Mouse (Mus musculus): ENCODE data around the gene Cdc42bpa. TPM values are rescaled to one million over a fixed set of nuclear protein-coding genes. Genes with fewer than 3 reads are reported as not detected.

The Cdc42bpa gene
- polyA plus RNA-seq, 1 experiment from 2014 or later: 11.6 TPM

DNA sequence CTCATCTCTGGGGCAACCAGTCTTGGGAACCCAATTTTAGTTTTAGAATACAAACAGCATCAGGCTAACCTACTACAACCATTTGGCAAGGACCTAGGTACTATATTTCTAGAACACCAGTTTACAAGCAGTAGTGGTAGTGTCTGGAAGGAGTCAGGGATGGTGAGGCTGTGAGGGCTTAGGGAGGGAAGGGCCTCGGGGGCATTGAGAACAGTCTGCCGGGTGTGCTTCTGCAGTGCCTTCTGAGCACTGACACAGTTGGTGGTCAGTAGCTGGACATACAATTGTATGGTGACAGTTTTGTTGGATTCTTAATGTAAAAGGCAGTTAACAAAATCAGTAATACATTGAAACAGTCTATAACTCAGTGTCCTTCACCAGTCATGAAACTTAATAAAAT is 200.3 kb downstream of the Cdc42bpa start:
- no peak overlapping the region for H3K4me2 ChIP-seq (ENCODE audit: low read depth, low read length)
- no peak overlapping the region for H3K27ac ChIP-seq (ENCODE audit: low read length)
- no peak overlapping the region for H3K4me3 ChIP-seq (ENCODE audit: low read length)
- no peak overlapping the region for H3K9ac ChIP-seq (ENCODE audit: low read length)
- H3K9me3 ChIP-seq (replicated peaks; ENCODE audit: control insufficient read depth, low read length): no peaks in the 10 kb centered on the region
- H3K27me3 ChIP-seq (ENCODE audit: control insufficient read depth, insufficient read depth, low read length): no peaks in the 10 kb centered on the region
- 74% methylated on average over 2 of the region's 2 CpGs for WGBS
- H3K4me1 ChIP-seq (ENCODE audit: control insufficient read depth, insufficient read depth, low read length): no peaks in the 10 kb centered on the region
- ATAC-seq (replicated peaks; ENCODE audit: extremely low read depth, insufficient read depth, low FRiP score): no peak
- H3K36me3 ChIP-seq (ENCODE audit: control insufficient read depth, insufficient read depth): peaks cover 6% of the 10 kb centered on the region

DNA sequence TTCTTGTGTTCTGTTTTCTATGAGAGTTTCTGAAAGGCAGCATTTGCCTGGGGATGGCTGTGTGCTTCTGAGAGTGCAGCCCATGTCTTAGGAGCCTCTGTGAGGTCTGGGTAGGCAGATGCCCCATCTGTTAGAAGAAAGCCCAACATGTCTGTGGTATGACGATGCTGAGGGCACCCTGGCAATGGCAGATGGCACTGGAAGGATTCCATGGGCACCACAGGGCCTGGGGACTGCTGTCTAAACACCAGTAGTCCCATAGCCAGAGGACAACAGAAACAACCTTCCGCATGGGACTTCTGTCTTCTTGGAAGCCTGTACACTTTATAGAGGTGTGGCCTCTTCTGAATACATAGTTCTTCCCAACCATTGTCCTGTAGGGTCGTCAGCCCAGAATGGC is 200.9 kb downstream of the Cdc42bpa start:
- WGBS: 85% methylated on average over 3 of the region's 3 CpGs
- no peak overlapping the region for H3K4me3 ChIP-seq (ENCODE audit: low read length)

DNA sequence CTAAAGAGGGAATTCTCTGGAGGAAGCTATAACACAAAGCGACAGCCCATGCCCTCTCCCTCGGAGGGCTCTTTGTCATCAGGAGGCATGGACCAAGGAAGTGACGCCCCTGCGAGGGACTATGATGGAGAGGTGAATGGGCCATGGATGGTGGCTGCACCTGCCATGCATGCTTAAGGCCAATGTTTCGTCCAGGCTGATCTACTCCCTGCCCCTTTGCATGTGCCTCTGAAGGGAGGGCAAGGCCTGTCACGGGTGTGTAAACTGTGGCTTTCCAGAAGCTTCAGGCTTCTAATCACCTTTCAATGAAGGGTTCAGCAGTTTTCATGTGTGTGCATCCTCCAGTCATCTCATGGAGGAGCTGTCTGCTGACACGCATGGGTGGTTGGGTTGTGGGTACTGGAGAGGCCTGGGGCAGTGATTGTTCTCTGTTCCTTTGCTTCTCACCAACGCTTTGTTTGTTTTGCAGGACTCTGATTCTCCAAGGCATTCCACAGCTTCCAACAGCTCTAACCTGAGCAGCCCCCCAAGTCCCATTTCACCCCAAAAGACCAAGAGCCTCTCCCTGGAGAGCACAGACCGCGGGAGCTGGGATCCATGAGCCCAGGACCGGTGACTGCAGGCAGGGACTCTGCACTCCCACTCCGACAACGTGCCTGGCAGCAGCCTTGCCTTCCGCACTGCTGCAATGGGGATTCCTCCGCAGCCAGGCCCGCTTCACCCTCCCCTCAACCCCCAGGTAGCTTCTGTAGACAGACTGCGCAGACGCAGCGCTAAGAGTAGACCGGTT is 201.5 kb downstream of the Cdc42bpa start:
- no peak overlapping the region for H3K4me3 ChIP-seq (ENCODE audit: low read length)
- H3K9ac ChIP-seq (ENCODE audit: low read length): no peak overlapping the region
- H3K4me2 ChIP-seq (ENCODE audit: low read depth, low read length): no peak overlapping the region
- no peaks in the 10 kb centered on the region for H3K9me3 ChIP-seq (replicated peaks; ENCODE audit: control insufficient read depth, low read length)
- no peaks in the 10 kb centered on the region for H3K27me3 ChIP-seq (ENCODE audit: control insufficient read depth, insufficient read depth, low read length)
- peaks cover 9% of the 10 kb centered on the region for H3K36me3 ChIP-seq (ENCODE audit: control insufficient read depth, insufficient read depth)
- 92% methylated on average over 20 of the region's 20 CpGs for WGBS
- no peaks in the 10 kb centered on the region for H3K4me1 ChIP-seq (ENCODE audit: control insufficient read depth, insufficient read depth, low read length)
- no peak overlapping the region for H3K27ac ChIP-seq (ENCODE audit: low read length)
- ATAC-seq (replicated peaks; ENCODE audit: extremely low read depth, insufficient read depth, low FRiP score): no peak

More for the DNA sequence above, 200.9 kb downstream of the Cdc42bpa start:
- ATAC-seq (replicated peaks; ENCODE audit: extremely low read depth, insufficient read depth, low FRiP score): no peak
- H3K27ac ChIP-seq (ENCODE audit: low read length): no peak overlapping the region
- H3K36me3 ChIP-seq (ENCODE audit: control insufficient read depth, insufficient read depth): peaks cover 6% of the 10 kb centered on the region
- no peak overlapping the region for H3K9ac ChIP-seq (ENCODE audit: low read length)
- no peaks in the 10 kb centered on the region for H3K27me3 ChIP-seq (ENCODE audit: control insufficient read depth, insufficient read depth, low read length)
- no peaks in the 10 kb centered on the region for H3K4me1 ChIP-seq (ENCODE audit: control insufficient read depth, insufficient read depth, low read length)
- H3K9me3 ChIP-seq (replicated peaks; ENCODE audit: control insufficient read depth, low read length): no peaks in the 10 kb centered on the region
- H3K4me2 ChIP-seq (ENCODE audit: low read depth, low read length): no peak overlapping the region

DNA sequence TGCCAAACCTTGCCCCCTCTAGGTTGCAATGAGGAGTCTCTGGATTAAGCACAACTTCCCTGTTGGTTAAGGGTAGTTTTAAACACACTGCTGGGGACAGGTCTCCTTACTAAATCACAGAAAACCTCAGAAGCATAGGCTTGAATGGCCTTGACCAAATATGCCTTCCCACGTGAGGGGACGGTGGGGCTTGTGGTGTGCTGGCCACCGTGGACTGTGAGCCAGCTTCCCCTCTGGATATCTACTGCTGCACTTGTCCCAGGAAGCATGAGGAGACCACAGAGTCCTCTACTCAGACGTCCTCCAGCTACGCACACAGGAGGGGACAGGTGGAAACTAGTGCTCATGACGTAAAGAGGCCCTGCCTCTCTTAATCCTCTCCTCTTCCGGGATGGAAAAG is 202.7 kb downstream of the Cdc42bpa start:
- H3K27ac ChIP-seq (ENCODE audit: low read length): no peak overlapping the region
- H3K4me3 ChIP-seq (ENCODE audit: low read length): no peak overlapping the region
- no peak overlapping the region for H3K9ac ChIP-seq (ENCODE audit: low read length)
- no peak overlapping the region for H3K4me2 ChIP-seq (ENCODE audit: low read depth, low read length)
- 87% methylated on average over 7 of the region's 7 CpGs for WGBS
- no peaks in the 10 kb centered on the region for H3K27me3 ChIP-seq (ENCODE audit: control insufficient read depth, insufficient read depth, low read length)
- H3K9me3 ChIP-seq (replicated peaks; ENCODE audit: control insufficient read depth, low read length): no peaks in the 10 kb centered on the region
- no peaks in the 10 kb centered on the region for H3K4me1 ChIP-seq (ENCODE audit: control insufficient read depth, insufficient read depth, low read length)
- peaks cover 9% of the 10 kb centered on the region for H3K36me3 ChIP-seq (ENCODE audit: control insufficient read depth, insufficient read depth)
- no peak for ATAC-seq (replicated peaks; ENCODE audit: extremely low read depth, insufficient read depth, low FRiP score)

DNA sequence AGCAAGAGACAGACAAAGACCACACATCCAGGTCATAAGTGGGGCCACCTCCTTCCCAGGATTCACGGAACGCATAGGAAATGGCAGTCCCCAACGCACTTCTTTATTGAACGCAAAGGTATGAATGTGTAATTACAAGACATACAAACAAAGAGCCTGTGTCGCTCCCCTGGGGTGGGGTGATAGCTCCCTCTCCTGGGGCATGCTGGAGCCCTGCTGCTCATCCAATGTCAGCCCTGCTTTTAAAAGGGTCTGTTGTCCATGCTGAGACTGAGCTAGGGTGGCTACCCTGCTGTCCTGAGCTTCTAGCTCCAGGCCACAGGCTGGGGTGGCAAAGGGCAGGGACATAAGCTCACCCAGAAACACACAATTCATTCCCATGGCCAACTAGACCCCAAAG is 206.3 kb downstream of the Cdc42bpa start:
- no peak overlapping the region for H3K9ac ChIP-seq (ENCODE audit: low read length)
- no peaks in the 10 kb centered on the region for H3K4me1 ChIP-seq (ENCODE audit: control insufficient read depth, insufficient read depth, low read length)
- no peak overlapping the region for H3K27ac ChIP-seq (ENCODE audit: low read length)
- H3K4me2 ChIP-seq (ENCODE audit: low read depth, low read length): no peak overlapping the region
- no peaks in the 10 kb centered on the region for H3K9me3 ChIP-seq (replicated peaks; ENCODE audit: control insufficient read depth, low read length)
- H3K27me3 ChIP-seq (ENCODE audit: control insufficient read depth, insufficient read depth, low read length): no peaks in the 10 kb centered on the region
- ATAC-seq (replicated peaks; ENCODE audit: extremely low read depth, insufficient read depth, low FRiP score): no peak
- WGBS: 88% methylated on average over 5 of the region's 5 CpGs
- peaks cover 7% of the 10 kb centered on the region for H3K36me3 ChIP-seq (ENCODE audit: control insufficient read depth, insufficient read depth)
- H3K4me3 ChIP-seq (ENCODE audit: low read length): no peak overlapping the region

DNA sequence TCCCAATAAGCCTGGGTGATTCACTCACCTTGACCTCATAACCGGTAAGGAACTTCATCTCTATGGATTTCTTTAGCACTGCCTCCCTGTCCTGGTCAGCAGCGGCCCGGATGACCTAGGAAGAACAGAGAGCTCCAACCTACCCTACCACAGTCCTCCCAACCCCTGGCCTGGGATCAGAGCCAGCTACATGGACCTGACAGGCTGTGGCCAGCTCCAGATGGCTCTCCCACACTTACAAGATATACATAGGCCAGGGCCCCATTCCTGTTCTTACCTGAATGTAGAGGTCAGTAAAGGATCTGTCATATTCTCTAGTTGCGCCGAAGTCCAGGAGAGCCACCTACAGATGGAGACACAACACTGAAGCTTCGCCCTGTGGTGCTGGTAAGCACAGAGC is 208.0 kb downstream of the Cdc42bpa start:
- ATAC-seq (replicated peaks; ENCODE audit: extremely low read depth, insufficient read depth, low FRiP score): no peak
- H3K36me3 ChIP-seq (ENCODE audit: control insufficient read depth, insufficient read depth): peaks cover 7% of the 10 kb centered on the region

DNA sequence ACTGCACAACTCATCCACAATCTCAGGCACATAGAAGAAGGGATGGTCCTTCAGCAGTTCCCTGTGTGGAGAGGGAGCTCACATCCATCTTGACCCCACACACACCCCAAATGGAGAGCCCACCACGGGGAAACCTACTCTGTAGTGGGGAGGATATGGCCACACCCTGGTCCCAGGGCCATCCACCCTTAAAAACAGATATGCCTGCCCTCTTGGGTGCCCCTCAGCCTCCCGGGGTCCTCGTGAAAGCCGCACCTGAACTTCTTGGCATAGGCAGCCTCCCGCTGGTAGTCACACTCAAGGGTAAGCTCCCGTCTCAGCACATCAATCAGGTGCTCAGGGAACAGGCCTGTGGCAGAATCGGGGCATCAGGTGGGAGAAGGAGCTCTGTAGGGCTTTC is 208.9 kb downstream of the Cdc42bpa start:
- Histone ChIP-seq H3K9ac (ENCODE audit: low read length) (no peak overlapping the region), H3K36me3 (ENCODE audit: control insufficient read depth, insufficient read depth) (peaks cover 7% of the 10 kb centered on the region), H3K27me3 (ENCODE audit: control insufficient read depth, insufficient read depth, low read length) (no peaks in the 10 kb centered on the region), H3K27ac (ENCODE audit: low read length) (no peak overlapping the region), H3K4me2 (ENCODE audit: low read depth, low read length) (no peak overlapping the region), H3K4me3 (ENCODE audit: low read length) (no peak overlapping the region), H3K4me1 (ENCODE audit: control insufficient read depth, insufficient read depth, low read length) (no peaks in the 10 kb centered on the region), H3K9me3 (replicated peaks; ENCODE audit: control insufficient read depth, low read length) (no peaks in the 10 kb centered on the region)
- ATAC-seq (replicated peaks; ENCODE audit: extremely low read depth, insufficient read depth, low FRiP score): no peak
- 89% methylated on average over 7 of the region's 7 CpGs for WGBS

More for the DNA sequence above, 208.0 kb downstream of the Cdc42bpa start:
- Histone ChIP-seq H3K4me2 (ENCODE audit: low read depth, low read length) (no peak overlapping the region), H3K27me3 (ENCODE audit: control insufficient read depth, insufficient read depth, low read length) (no peaks in the 10 kb centered on the region), H3K27ac (ENCODE audit: low read length) (no peak overlapping the region), H3K9ac (ENCODE audit: low read length) (no peak overlapping the region), H3K9me3 (replicated peaks; ENCODE audit: control insufficient read depth, low read length) (no peaks in the 10 kb centered on the region), H3K4me3 (ENCODE audit: low read length) (no peak overlapping the region), H3K4me1 (ENCODE audit: control insufficient read depth, insufficient read depth, low read length) (no peaks in the 10 kb centered on the region)
- WGBS: 88% methylated on average over 6 of the region's 6 CpGs

DNA sequence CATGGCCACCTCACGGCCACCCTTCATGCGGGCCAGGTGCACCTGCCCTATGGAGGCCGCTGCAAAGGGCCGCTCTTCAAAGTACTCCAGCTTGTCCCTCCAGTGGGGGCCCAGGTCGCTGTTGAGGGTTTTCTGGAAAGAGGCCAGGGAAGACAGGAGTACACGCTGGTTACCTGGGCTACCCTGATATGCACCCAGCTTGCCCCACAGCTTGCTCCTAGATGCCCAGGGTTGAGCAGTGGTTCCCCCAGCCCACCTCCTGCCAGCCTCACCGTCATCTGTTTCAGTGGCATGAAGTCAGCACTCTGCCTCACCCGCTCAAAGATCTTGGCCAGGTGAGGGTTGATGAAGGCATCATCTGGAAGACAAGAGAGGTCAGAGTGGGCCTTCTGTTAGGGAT is 209.8 kb downstream of the Cdc42bpa start:
- no peaks in the 10 kb centered on the region for H3K4me1 ChIP-seq (ENCODE audit: control insufficient read depth, insufficient read depth, low read length)
- H3K36me3 ChIP-seq (ENCODE audit: control insufficient read depth, insufficient read depth): peaks cover 7% of the 10 kb centered on the region
- no peak overlapping the region for H3K9ac ChIP-seq (ENCODE audit: low read length)
- WGBS: 78% methylated on average over 8 of the region's 8 CpGs
- H3K4me3 ChIP-seq (ENCODE audit: low read length): no peak overlapping the region
- H3K27ac ChIP-seq (ENCODE audit: low read length): no peak overlapping the region
- H3K27me3 ChIP-seq (ENCODE audit: control insufficient read depth, insufficient read depth, low read length): no peaks in the 10 kb centered on the region
- H3K4me2 ChIP-seq (ENCODE audit: low read depth, low read length): no peak overlapping the region
- H3K9me3 ChIP-seq (replicated peaks; ENCODE audit: control insufficient read depth, low read length): no peaks in the 10 kb centered on the region
- no peak for ATAC-seq (replicated peaks; ENCODE audit: extremely low read depth, insufficient read depth, low FRiP score)

DNA sequence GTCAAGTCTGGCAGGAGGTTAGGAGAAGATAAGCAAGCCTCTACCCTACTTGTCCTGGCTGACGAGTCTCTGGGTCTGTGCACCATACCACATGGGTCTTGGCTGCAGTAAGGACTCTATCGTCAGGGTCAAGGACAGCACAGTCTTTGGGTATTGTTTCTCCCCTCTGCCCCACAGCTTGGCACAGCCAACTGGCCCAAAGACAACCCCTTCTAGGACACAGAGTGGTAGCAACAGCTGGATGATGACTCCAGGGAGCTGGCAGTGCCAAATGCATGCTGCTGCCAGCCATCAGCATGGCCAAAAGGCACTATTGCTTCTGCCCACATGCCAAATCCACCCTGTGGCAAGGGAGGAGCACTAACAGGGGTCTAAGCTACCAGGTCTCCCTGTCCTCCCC is 211.6 kb downstream of the Cdc42bpa start:
- H3K4me1 ChIP-seq (ENCODE audit: control insufficient read depth, insufficient read depth, low read length): 0 out of 2 replicates have a peak, but pooled peaks cover 3% of the 10 kb centered on the region
- no peak overlapping the region for H3K27ac ChIP-seq (ENCODE audit: low read length)
- H3K9ac ChIP-seq (ENCODE audit: low read length): no peak overlapping the region
- H3K27me3 ChIP-seq (ENCODE audit: control insufficient read depth, insufficient read depth, low read length): no peaks in the 10 kb centered on the region
- H3K4me3 ChIP-seq (ENCODE audit: low read length): no peak overlapping the region
- no peak for ATAC-seq (replicated peaks; ENCODE audit: extremely low read depth, insufficient read depth, low FRiP score)
- WGBS: 67% methylated on average over 2 of the region's 2 CpGs
- H3K36me3 ChIP-seq (ENCODE audit: control insufficient read depth, insufficient read depth): peaks cover 4% of the 10 kb centered on the region; the same call in 1 of the 2 replicates
- no peak overlapping the region for H3K4me2 ChIP-seq (ENCODE audit: low read depth, low read length)
- H3K9me3 ChIP-seq (replicated peaks; ENCODE audit: control insufficient read depth, low read length): no peaks in the 10 kb centered on the region

All from heart, embryonic 16.5 days (tissue).